Mouse (Mus musculus) thymus, adult 18-20 months (tissue): Measurements from ENCODE around the gene Cldn15.
"Not testable (repeated sequence)": the region's sequence is repeated elsewhere in the genome, so short reads cannot be mapped to it uniquely, and the experiment has no call there.

Experiments used
- DNase-seq, 2 experiments: peaks; one replicate each; pipeline ENCODE4 v3.0.0; 2022; ENCODE audit warnings: mixed read lengths in 2 of 2

Cldn15 gene

GRCm38 (mm10) chr5:136966331-136966730 is at the start of gene Cldn15:
TSS of gene Cldn15 (plus strand) at chr5:136966616.
- DNase-seq: no peak

DNA sequence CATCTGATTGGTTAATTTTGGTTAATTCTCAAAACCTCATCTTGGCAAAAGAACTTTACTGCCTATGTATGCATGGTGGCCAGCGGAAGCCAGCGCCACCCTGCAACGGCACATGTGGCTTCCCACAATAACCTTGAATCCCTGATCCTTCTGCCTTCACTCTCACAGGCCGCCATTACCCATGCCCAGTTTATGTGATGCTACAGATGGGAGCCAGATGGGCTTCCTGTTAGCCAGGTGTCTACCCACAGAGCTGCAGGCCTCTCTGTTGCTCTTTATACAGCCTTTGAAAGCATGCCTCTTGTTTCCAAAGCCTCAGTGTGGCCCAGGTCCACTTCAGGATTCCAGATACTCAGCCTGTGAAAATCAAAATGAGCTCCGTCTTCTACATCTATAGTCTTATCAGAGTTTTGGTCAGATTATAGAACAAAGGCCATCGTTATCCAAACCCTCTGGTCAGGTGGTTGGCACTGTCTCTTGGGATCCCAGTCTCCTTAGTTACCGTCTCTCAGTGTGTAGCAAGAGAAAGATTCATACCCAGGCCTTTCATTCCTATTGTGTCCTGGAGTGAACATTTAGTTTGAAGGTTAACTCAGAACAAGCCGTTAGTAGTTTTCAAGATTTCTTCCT is 48.7 kb upstream of the Cldn15 start:
- no peak for DNase-seq

DNA sequence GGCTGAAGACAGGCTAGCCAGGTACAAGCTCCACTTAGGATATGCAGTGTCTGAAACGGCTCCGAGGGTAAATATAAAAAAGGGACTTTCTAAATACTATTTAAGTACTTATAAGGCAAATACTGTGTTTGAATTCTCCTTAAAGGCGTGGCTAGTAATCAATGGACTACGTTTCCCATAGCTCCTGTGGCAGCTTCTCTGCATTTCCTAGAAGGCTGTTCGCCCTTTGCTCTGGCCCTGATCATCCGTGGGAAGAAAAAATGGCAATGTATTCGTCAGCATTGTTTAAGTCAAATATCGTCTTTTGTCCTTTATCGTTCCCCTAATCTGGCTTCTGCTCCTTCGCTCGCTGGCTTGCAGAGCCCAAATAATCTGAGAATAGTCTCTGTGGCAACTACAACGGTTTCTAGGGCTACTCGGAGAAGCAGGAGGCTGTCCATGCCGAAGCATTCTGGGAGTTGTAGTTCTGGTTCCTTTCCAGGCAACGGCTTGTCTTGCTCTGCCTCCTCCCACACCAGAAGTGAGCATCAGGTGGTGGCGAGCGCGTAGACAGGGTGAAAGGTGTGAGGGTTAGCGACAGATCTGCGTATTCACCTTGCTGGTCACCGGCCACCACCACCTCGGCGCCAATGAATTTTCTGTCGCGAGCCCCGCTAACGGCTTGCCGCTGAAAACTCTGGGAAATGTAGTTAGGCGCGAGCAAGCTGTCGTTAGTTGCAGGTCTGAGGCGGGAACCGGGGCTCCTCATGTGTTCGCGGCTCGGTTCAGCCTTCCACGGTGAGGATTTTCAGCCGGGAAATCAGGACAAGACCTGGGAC is 47.6 kb upstream of the Cldn15 start:
- peak; percentile 49 to 62 for DNase-seq

GRCm38 (mm10) chr5:136919546-136920301 is 46.7 kb upstream of the Cldn15 start:
- DNase-seq: no peak

DNA sequence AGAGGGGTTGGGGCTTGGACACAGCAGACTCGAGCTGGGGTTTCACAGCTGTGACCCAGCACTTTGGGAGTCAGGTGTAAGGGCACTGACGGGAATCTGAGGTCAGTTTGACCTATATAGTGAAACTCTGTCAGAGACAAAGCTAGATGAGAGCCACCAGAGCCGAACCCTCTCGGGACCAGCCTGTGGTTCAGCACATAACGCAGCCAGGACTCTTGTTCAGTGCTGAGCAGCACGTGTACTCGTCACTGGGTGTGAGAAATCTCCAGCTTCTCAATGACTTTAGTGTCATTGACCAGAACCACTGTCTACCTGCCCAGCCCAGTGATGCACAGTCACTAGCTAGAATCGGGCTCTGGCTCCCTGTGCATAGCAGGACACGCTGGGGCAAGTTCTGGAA is 43.6 kb upstream of the Cldn15 start:
- no peak for DNase-seq

DNA sequence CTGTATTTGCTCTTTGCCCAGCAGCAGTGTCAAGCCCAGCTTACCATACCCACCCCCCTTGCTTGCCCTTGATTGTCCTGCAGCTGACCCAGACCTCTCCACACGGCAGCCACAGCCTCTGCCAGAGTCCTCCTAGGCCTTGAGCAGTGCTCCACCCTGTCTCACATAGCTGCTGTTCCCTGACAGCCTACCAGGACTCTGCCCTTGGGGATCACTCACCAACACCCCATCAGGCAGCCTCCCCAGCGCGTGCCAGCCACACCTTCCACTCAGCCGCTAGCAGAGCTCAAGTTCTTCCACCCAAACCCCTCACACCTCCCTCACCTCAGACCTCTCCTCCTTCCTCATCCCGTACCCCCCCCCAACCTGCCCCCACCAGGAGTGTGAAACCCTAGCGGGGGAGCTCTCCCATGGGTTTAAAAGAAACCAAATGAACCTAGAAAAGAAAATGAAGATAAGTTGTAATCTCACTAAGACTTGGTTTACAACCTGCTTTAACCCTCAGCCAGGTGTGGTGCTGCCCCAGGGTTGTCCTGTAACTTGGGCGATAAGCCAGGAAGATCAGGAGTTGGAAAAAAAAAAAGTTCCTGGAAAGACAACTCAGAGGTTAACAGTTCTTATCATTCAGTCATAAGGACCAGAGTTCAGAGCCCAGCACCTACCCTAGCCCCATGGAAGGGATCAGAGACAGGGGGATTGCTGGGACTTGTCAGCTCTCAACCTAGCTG is 42.5 kb upstream of the Cldn15 start:
- DNase-seq: no peak

DNA sequence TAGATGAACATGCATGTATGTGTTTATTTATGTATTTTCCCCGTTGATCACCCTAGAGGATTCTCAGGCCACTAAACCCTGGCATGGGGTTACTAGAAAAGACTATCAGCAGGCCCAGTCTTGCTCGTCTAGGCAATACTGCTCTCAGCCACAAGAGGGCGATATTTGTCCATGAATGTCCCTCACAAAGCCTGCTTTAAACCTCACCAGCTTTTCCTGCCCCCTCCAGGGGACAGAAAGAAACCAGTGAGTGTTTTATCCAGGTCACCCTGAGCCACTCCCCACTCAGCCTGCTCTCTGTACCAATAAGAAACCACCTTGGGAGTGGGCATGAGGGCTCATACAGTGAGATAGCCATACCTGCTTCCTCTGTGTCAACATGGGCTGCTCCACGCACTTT is 37.3 kb upstream of the Cldn15 start:
- DNase-seq: peak; percentile 25 to 56

DNA sequence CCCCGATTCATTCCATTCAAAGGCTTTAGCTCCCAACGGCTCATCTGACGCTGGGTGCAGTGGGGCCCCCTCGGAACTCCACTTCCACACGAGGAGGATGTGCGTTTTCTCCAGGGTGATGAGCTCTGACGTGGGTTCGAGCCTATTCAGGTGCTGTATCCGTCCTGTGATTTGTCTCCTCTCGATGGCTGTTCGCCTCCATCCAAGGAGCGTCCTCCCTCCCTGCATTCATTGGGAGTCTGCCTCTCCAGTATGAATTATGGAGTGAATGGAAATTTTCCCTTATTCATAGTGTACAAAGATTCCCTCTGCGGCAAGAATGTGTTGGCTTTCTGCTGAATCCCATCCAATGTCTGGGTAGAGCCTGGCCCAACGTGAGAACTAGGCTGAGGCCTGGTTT is 34.5 kb upstream of the Cldn15 start:
- no peak for DNase-seq

DNA sequence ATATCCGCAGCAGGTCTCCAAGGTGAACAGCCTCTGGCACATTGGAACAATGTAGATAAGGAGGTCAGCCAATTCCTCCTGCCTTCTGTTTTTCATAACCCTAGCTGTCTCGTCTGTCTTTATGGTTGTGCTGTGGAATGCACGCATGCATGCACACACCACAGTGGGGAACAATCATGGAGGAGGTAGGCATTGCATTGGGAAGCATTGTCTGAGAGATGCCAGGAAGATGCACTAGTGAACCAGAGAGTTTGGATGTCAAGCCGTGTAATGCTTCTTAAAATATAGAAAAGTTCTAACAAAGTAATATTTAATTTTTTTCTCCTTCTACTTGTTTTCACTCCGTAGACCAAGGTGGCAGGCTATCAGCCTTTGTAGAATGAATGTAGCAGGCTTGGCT is 33.5 kb upstream of the Cldn15 start:
- no peak for DNase-seq

GRCm38 (mm10) chr5:136933930-136934329 is 32.5 kb upstream of the Cldn15 start:
- no peak for DNase-seq

GRCm38 (mm10) chr5:136935905-136936695 is 30.3 kb upstream of the Cldn15 start:
- no peak for DNase-seq

GRCm38 (mm10) chr5:136936750-136937149 is 29.7 kb upstream of the Cldn15 start:
- no peak for DNase-seq

- no peak for DNase-seq
These were observed 28.8 kb upstream of the Cldn15 start for GRCm38 (mm10) chr5:136937621-136938020.

- DNase-seq: no peak
These were observed 27.1 kb upstream of the Cldn15 start for GRCm38 (mm10) chr5:136939284-136939683.

DNA sequence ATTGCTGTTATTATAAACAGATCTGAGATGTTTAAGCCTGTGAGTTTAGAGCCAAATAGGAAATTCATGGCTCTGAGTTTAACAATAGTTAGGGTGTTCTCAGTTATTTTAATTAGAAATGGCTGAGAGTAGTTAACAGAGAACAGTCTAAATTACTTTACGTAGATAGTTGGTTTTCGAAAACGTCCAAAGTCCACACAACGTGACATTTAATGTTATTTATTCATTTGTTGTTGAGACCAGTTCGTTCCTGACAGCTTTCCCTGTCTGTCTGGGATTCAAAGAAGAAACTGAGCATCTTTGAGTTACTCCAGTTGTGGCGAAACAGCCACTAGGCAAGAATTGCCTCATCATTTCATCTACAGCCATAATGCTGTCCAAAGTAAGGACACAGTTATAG is 26.4 kb upstream of the Cldn15 start:
- not testable (repeated sequence) for DNase-seq

- no peak for DNase-seq
These were observed 25.4 kb upstream of the Cldn15 start for GRCm38 (mm10) chr5:136940845-136941560.

DNA sequence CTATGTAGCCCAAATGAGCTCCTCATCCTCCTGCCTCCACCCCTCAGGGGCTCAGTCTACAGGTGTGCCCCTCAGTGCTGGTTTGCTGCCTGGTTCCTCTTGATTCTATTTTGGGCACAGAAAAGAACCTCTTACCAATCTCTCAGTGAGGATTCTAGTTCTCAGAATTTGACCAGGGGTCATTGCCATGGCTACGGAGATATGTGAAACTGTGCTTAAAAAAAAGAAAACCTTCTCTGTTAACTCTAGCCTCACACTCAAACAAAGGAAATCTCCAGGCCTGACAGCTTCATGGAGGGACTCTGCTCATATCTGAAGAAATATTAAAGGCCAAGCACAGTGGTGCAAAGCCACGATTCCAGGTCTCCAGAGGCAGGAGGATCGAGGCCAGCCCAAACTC is 23.6 kb upstream of the Cldn15 start:
- no peak for DNase-seq

- no peak for DNase-seq
These were observed 23.0 kb upstream of the Cldn15 start for GRCm38 (mm10) chr5:136943382-136943781.

- no peak for DNase-seq
These were observed 21.3 kb upstream of the Cldn15 start for GRCm38 (mm10) chr5:136945084-136945483.

DNA sequence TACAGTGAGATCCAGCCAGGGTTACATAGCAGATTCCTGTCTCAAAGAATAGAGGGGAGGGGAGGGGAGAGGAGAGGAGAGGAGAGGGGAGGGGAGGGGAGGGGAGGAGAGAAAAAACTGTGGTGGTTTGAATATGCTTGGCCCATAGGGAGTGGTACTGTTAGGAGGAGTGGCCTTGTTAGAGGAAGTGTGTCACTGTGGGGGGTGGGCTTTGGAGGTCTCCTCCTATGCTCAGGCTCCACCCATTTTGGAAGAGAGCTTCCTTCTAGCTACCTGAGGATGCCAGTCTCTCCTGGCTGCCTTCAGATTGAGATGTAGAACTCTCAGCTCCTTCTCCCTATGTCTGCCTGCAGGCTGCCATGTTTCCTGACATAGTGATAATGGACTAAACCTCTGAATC is 18.5 kb upstream of the Cldn15 start:
- no peak for DNase-seq

DNA sequence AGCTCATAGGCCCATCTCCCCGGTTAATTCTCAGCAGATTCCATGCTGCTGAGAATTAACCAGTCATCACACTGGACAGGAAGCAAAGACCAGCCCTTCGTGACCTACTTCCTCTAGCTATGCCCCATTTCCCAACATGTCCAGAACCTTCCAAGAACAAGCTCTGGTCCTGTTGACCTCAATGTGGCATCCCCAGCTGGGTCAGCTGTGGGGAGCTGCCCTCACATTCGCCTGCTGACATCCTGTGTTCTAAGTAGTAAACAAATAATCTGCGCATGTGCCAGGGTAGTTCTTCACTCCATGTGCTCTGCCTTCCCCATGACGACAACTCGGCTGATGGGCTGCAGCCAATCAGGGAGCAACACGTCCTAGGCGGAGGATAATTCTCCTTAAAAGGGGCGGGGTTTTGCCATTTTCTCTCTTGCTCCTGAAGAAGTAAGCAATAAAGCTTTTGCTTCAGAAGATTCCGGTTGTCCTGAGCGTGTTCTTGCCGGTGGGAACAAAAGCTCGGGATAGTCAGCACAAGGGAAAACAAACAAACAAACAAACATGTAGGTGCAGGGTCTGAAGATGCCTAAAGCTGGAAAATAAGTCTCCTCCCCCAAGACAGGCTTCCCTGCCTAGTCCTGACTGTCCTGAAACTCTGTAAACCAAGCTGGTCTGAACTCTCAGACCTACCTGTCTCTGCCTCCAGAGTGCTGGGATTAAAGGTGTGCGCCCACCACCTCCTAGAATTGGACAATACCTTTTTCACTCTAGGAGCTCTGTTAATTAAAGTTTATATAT is 16.7 kb upstream of the Cldn15 start:
- not testable (repeated sequence) for DNase-seq
